Mouse (Mus musculus) kidney, adult 2 months (tissue): ENCODE results near the gene Rras. TPM values are rescaled to one million over a fixed set of nuclear protein-coding genes. Genes with fewer than 3 reads are reported as not detected.

Source experiments
- DNase-seq: peaks from one replicate; pipeline ENCODE4 v3.0.0; 2021
- H3K27ac ChIP-seq: fragments of 200-500 bp; 2 replicates; pipeline ENCODE4 v1.5.1; 2012; ENCODE audit warnings: low read depth, low read length, control low read depth, inconsistent platforms; ENCODE audit not compliant: insufficient read depth
- H3K27me3 ChIP-seq: fragments of 200-500 bp; replicated peaks from 2 replicates; pipeline ENCODE4 v1.6.1; 2012; ENCODE audit warnings: mild to moderate bottlenecking, moderate library complexity, low read length, inconsistent platforms; ENCODE audit not compliant: control insufficient read depth, insufficient read depth
- H3K36me3 ChIP-seq: fragments of 200-500 bp; 2 replicates; pipeline ENCODE4 v1.6.1; 2012; ENCODE audit warnings: mild to moderate bottlenecking, moderate library complexity, low read length, inconsistent platforms; ENCODE audit not compliant: control insufficient read depth, insufficient read depth
- H3K4me1 ChIP-seq: fragments of 200-500 bp; 2 replicates; pipeline ENCODE4 v1.6.1; 2011; ENCODE audit warnings: low read length; ENCODE audit not compliant: control insufficient read depth, insufficient read depth
- H3K4me3 ChIP-seq: fragments of 200-500 bp; 2 replicates; pipeline ENCODE4 v1.5.1; 2011; ENCODE audit warnings: mild to moderate bottlenecking, low read depth, low read length, control low read depth; ENCODE audit not compliant: insufficient read depth
- CTCF ChIP-seq: fragments of 200-500 bp; conservative IDR thresholded peaks from 2 replicates; pipeline ENCODE4 v1.5.1; 2011; ENCODE audit warnings: low read depth, mild to moderate bottlenecking, control low read depth, low read length, moderate library complexity, mixed read lengths; ENCODE audit not compliant: insufficient read depth, insufficient read length
- POLR2A ChIP-seq: fragments of 200-500 bp; IDR thresholded peaks from one replicate; pipeline ENCODE4 v1.6.1; 2011; ENCODE audit warnings: low read depth, low read length, control low read depth
- WGBS: fragments of 180-500 bp; shearing (Covaris S2); methylation state at CpG from one replicate; pipeline ENCODE4 v1.1.7; 2018; 5-methylcytosine and 5-hydroxymethylcytosine counted together
- polyA plus RNA-seq: library from polyadenylated mRNA; depleted of rRNA; stranded (reverse); fragments of >200 nt; gene quantifications from 2 replicates; pipeline ENCODE4 v1.2.3, GENCODE M21; 2012

The Rras gene
- polyA plus RNA-seq, 1 experiment, result 82.3 TPM

DNA sequence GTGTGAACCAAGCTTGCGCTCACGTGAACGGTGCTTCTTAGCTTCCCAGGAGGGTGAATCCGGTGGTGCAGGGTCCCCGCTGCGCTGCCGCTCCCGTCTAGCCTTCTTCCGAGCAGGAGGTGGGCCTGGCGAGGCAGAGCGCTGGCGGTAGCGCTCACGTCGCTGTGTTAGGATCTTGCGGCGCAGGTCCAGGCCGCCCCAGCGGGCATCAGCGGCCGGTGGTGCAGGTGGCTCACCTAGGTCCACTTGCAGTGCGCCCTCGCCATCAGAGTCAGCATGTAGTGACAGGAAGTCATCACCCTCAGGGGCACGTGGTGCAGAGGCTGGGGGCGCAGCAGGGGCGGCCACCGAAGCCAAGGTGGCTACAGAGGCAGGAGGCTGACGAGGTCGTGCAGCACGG lies 9.9 kb upstream of the Rras start:
- Histone ChIP-seq H3K27ac (no peak overlapping the region), H3K4me3 (no peak overlapping the region), H3K4me1 (no peaks in the 10 kb centered on the region), H3K27me3 (no peaks in the 10 kb centered on the region), H3K36me3 (peaks cover 2% of the 10 kb centered on the region)
- TF ChIP-seq POLR2A (no peak), CTCF (no peak)
- whole genome bisulfite sequencing, result 94% methylated on average over 30 of the region's 30 CpGs
- DNase-seq, result no peak

DNA sequence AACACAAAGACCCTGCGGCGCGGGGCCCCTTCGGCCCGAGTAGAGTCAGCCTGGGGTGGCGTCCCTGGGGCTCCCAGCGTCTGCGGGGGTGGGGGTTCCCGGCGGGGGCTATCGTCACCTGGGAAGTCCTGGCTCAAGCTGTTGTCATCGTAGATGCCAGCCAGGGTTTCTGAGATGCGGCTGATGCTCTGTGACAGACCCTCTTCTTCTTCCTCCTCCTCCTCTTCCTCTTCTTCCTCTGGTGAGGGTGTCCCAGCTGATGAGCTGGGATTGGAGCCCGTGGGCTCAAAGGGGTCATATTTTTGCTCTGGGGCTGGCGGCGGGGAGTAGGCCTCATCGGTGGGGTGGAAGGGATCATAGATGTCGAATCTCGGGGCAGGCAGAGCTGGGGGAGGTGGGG lies 9.3 kb upstream of the Rras start:
- DNase-seq, result no peak
- no peak overlapping the region for H3K27ac ChIP-seq
- no peaks in the 10 kb centered on the region for H3K27me3 ChIP-seq
- H3K36me3 ChIP-seq, result peaks cover 2% of the 10 kb centered on the region
- H3K4me1 ChIP-seq, result no peaks in the 10 kb centered on the region
- no peak overlapping the region for H3K4me3 ChIP-seq
- WGBS, result 91% methylated on average over 19 of the region's 19 CpGs
- TF ChIP-seq POLR2A, result no peak
- no peak for TF ChIP-seq CTCF

- no peaks in the 10 kb centered on the region; the same call in 1 of the 2 replicates for H3K36me3 ChIP-seq
These were observed 5.8 kb upstream of the Rras start for GRCm38 (mm10) chr7:45012011-45012410.

DNA sequence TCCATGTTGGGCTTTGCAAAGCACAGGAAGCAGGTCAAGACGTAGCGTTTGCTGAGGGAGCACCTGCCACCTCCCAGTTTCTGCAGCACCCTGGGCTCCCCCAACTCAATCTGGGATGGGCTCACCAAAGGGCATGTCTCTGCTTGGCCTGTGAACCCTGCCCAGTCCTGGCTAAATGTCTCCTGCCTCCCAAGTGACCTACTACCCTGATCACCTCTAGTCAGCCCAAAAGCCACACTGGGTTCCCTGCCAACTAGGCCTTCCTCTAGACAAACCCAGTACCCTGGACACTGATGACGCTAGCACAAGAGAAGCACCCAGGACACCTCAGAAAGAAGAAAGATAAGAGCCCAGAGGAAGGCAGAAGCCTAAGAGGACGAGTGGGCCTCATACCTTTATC lies 4.9 kb upstream of the Rras start:
- H3K4me1 ChIP-seq, result no peaks in the 10 kb centered on the region; the same call in 1 of the 2 replicates
- H3K27ac ChIP-seq, result no peak overlapping the region
- TF ChIP-seq POLR2A (no peak), CTCF (no peak)
- no peaks in the 10 kb centered on the region for H3K36me3 ChIP-seq
- H3K4me3 ChIP-seq, result no peak overlapping the region
- DNase-seq, result no peak
- WGBS, result 81% methylated on average over 4 of the region's 4 CpGs
- no peaks in the 10 kb centered on the region for H3K27me3 ChIP-seq

More at GRCm38 (mm10) chr7:45012011-45012410, 5.8 kb upstream of the Rras start:
- Histone ChIP-seq H3K4me1 (no peaks in the 10 kb centered on the region; the same call in 1 of the 2 replicates), H3K4me3 (no peak overlapping the region), H3K27me3 (no peaks in the 10 kb centered on the region), H3K27ac (no peak overlapping the region)
- TF ChIP-seq CTCF (no peak), POLR2A (no peak)
- no peak for DNase-seq
- WGBS, result 99% methylated on average over 6 of the region's 6 CpGs

GRCm38 (mm10) chr7:45013366-45014095 lies 4.2 kb upstream of the Rras start:
- 93% methylated on average over 16 of the region's 16 CpGs for WGBS
- H3K27ac ChIP-seq, result no peak overlapping the region
- H3K27me3 ChIP-seq, result no peaks in the 10 kb centered on the region
- no peak overlapping the region for H3K4me3 ChIP-seq
- DNase-seq, result no peak
- TF ChIP-seq CTCF (no peak), POLR2A (no peak)
- peaks cover 3% of the 10 kb centered on the region; the same call in 1 of the 2 replicates for H3K4me1 ChIP-seq
- no peaks in the 10 kb centered on the region for H3K36me3 ChIP-seq

GRCm38 (mm10) chr7:45014096-45014451 lies 3.7 kb upstream of the Rras start:
- H3K4me1 ChIP-seq, result peaks cover 3% of the 10 kb centered on the region; the same call in 1 of the 2 replicates
- H3K4me3 ChIP-seq, result no peak overlapping the region
- TF ChIP-seq POLR2A, result no peak
- TF ChIP-seq CTCF, result no peak
- no peak overlapping the region for H3K27ac ChIP-seq
- DNase-seq, result no peak
- H3K36me3 ChIP-seq, result no peaks in the 10 kb centered on the region
- 96% methylated on average over 3 of the region's 3 CpGs for WGBS
- no peaks in the 10 kb centered on the region for H3K27me3 ChIP-seq

DNA sequence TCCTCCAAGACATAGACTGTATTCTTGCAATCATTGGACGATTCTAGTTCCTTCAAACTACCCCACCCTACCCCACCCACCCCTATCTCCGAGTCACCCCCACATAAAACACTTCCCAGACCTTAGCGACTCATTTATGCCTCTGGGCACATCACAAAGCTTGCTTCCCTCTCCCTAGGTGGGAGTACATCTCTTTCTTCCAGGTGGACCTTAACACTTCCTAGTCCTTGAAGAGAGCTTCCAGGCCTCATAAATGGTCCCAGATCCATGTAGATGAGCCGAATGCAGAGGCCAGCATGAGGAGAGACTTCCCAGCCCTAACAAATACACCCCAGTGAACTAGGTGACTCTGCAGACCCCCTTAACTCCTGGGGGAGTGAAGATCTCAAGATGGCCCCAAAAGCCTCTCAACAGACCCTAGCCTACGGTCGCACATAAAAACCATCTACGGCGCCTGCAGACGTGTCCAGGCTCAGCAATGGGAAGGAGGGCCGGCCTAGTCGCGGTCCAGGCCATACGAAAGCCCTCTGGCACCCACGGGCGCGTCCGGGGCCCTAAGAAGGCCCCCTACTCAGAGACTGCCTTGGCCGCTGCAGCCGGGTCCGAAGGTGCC lies 2.3 kb upstream of the Rras start:
- TF ChIP-seq POLR2A (no peak), CTCF (no peak)
- Histone ChIP-seq H3K4me3 (peak overlapping the region; percentile 90), H3K4me1 (peaks cover 3% of the 10 kb centered on the region; the same call in 1 of the 2 replicates), H3K27me3 (no peaks in the 10 kb centered on the region), H3K36me3 (no peaks in the 10 kb centered on the region), H3K27ac (peak overlapping the region; percentile 32)
- DNase-seq, result no peak
- WGBS, result under 1% methylated on average over 20 of the region's 20 CpGs
